Mouse (Mus musculus): Measurements from ENCODE around the gene Pgpep1. TPM values are rescaled to one million over a fixed set of nuclear protein-coding genes. Genes with fewer than 3 reads are reported as not detected.

Pgpep1 gene
- total and polyA plus RNA-seq, 3 experiments, result 3.3 to 16.6 (median 9.4) TPM

DNA sequence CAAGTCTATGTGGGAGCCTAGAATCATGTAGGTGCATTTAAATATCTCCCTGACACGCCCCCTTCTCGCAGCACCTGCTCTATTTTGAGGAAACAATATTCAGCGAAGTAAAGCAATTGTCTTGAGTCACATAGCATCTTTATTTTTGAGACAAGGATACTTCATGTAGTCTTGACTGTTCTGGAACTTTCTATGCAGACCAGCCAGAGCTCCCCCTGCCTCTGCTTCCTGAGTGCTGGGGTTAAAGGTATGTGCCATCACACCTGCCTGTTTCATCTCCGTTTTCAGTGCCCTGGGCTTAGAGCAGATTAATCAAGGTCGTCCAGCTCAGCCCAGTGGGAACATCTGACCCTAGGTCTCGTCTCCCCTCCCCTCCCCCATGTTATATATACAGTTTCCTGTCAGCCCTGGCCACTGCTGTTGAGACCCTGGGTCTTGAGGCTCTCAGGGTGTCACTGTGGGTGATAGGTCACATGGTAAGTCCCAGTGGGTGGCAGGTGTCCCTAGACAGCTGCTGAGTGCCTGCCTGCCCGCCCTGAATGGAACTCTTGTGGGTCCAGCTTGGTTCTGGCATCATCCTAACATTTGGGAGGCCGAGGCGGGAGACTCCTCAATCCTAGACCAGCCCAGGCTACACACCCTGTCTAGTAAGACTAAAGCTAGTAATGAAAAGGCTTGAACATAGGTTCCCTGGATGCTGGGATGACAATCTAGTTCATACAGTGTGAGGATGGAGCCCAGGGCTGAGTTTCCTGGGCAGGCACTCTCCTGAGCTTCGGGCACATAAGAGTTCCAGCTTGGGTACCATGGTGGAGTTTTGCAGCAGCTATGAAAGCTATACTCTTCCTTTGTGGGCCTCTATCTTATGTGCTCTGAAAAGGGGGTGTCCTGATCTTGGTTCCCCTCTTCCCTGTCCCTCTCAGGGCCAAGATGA, 41.1 kb upstream of the Pgpep1 start:
- ATAC-seq (ENCODE audit: extremely low read depth, insufficient number of reproducible peaks, low FRiP score, poor library complexity, severe bottlenecking), result no peak
- Histone ChIP-seq H3K36me3 (replicated peaks) (peaks cover 15% of the 10 kb centered on the region), H3K9me3 (replicated peaks) (no peaks in the 10 kb centered on the region), H3K4me1 (ENCODE audit: insufficient read depth, low read depth, low read length) (peaks cover 43% of the 10 kb centered on the region), H3K4me3 (ENCODE audit: low read depth, low read length) (peak overlapping the region; percentile 87; the same call in 1 of the 2 replicates), H3K27me3 (ENCODE audit: insufficient read depth, low read length) (peaks cover 13% of the 10 kb centered on the region)
- DNase-seq (ENCODE audit: low spot score), result no peak
- TF ChIP-seq POLR2AphosphoS5 (IDR thresholded peaks at IDR 0.05; ENCODE audit: insufficient replicate concordance, low read depth, low read length) (no peak), GATA1 (IDR thresholded peaks at IDR 0.05; ENCODE audit: borderline replicate concordance, low read length) (no peak), GATA2 (IDR thresholded peaks at IDR 0.05; ENCODE audit: borderline replicate concordance, low read depth, low read length) (no peak), TAL1 (conservative IDR thresholded peaks at IDR 0.05; ENCODE audit: low read depth, low read length) (no peak), CTCF (IDR thresholded peaks at IDR 0.05; ENCODE audit: low read depth, low read length) (no peak)

DNA sequence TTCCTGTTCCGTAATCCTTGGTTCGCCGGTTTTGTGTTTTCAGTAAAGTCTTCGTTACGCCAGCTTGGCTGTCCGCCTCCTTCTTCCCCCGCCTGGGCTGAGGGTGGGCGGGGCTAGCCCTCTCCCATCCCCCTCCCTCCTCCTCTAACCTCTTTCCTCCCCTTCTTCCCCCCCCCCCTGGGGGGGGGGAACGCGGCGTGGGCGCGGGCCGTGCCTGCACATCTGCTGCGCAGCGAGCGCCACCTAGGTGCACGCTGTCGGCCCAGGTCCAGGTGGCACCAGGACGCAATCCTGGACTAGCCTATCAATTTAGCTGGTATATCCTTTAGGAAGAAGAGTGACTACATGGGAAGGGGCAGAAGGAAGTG, 40.4 kb upstream of the Pgpep1 start:
- H3K27me3 ChIP-seq (ENCODE audit: insufficient read depth, low read length), result peaks cover 13% of the 10 kb centered on the region
- H3K36me3 ChIP-seq (replicated peaks), result peaks cover 15% of the 10 kb centered on the region
- no peaks in the 10 kb centered on the region for H3K9me3 ChIP-seq (replicated peaks)
- TF ChIP-seq POLR2AphosphoS5 (IDR thresholded peaks at IDR 0.05; ENCODE audit: insufficient replicate concordance, low read depth, low read length) (no peak), CTCF (IDR thresholded peaks at IDR 0.05; ENCODE audit: low read depth, low read length) (0 out of 2 replicates have a peak, but pooled peaks have one; percentile 16), GATA1 (IDR thresholded peaks at IDR 0.05; ENCODE audit: borderline replicate concordance, low read length) (no peak), GATA2 (IDR thresholded peaks at IDR 0.05; ENCODE audit: borderline replicate concordance, low read depth, low read length) (no peak), TAL1 (conservative IDR thresholded peaks at IDR 0.05; ENCODE audit: low read depth, low read length) (no peak)
- DNase-seq (ENCODE audit: low spot score) (peak; percentile 68), ATAC-seq (ENCODE audit: extremely low read depth, insufficient number of reproducible peaks, low FRiP score, poor library complexity, severe bottlenecking) (peak; percentile 29; the same call in 1 of the 2 replicates)
- H3K4me1 ChIP-seq (ENCODE audit: insufficient read depth, low read depth, low read length), result peaks cover 51% of the 10 kb centered on the region
- peak overlapping the region; percentile 87 for H3K4me3 ChIP-seq (ENCODE audit: low read depth, low read length)

DNA sequence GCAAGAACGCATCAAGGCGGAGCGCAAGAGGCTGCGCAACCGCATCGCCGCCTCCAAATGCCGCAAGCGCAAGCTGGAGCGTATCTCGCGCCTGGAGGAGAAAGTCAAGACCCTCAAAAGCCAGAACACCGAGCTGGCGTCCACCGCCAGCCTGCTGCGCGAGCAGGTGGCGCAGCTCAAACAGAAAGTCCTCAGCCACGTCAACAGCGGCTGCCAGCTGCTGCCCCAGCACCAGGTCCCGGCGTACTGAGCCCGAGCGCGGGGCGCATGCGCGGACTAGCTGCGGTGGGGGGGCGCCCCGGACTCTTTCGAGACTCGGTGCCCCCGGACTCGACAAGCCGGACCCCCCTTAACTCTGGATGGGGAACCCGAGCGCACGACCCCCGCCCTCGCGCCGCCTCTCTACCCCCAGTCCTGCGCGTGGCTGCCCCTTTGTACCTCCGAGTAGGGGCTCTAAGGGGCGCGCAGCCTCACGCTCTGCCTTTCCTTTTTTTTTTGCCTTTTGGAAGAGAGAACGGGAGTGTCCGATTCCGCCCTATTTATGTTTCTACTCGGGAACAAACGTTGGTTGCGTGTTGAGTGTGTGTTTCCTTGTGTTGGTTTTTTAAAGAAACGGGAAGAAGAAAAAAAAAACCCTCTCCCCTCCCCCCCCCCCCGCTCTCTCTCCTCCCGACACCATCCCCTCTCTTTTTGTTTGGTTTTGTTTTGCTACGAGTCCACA, 39.8 kb upstream of the Pgpep1 start:
- H3K4me1 ChIP-seq (ENCODE audit: insufficient read depth, low read depth, low read length), result peaks cover 56% of the 10 kb centered on the region
- H3K9me3 ChIP-seq (replicated peaks), result no peaks in the 10 kb centered on the region
- H3K27me3 ChIP-seq (ENCODE audit: insufficient read depth, low read length), result peaks cover 9% of the 10 kb centered on the region
- DNase-seq (ENCODE audit: low spot score) (peak; percentile 76), ATAC-seq (ENCODE audit: extremely low read depth, insufficient number of reproducible peaks, low FRiP score, poor library complexity, severe bottlenecking) (no peak)
- TF ChIP-seq CTCF (IDR thresholded peaks at IDR 0.05; ENCODE audit: low read depth, low read length), result no peak
- TF ChIP-seq GATA2 (IDR thresholded peaks at IDR 0.05; ENCODE audit: borderline replicate concordance, low read depth, low read length), result no peak
- TF ChIP-seq GATA1 (IDR thresholded peaks at IDR 0.05; ENCODE audit: borderline replicate concordance, low read length), result no peak
- TF ChIP-seq TAL1 (conservative IDR thresholded peaks at IDR 0.05; ENCODE audit: low read depth, low read length), result no peak
- TF ChIP-seq POLR2AphosphoS5 (IDR thresholded peaks at IDR 0.05; ENCODE audit: insufficient replicate concordance, low read depth, low read length), result no peak
- peaks cover 15% of the 10 kb centered on the region for H3K36me3 ChIP-seq (replicated peaks)
- peak overlapping the region; percentile 87 for H3K4me3 ChIP-seq (ENCODE audit: low read depth, low read length)

DNA sequence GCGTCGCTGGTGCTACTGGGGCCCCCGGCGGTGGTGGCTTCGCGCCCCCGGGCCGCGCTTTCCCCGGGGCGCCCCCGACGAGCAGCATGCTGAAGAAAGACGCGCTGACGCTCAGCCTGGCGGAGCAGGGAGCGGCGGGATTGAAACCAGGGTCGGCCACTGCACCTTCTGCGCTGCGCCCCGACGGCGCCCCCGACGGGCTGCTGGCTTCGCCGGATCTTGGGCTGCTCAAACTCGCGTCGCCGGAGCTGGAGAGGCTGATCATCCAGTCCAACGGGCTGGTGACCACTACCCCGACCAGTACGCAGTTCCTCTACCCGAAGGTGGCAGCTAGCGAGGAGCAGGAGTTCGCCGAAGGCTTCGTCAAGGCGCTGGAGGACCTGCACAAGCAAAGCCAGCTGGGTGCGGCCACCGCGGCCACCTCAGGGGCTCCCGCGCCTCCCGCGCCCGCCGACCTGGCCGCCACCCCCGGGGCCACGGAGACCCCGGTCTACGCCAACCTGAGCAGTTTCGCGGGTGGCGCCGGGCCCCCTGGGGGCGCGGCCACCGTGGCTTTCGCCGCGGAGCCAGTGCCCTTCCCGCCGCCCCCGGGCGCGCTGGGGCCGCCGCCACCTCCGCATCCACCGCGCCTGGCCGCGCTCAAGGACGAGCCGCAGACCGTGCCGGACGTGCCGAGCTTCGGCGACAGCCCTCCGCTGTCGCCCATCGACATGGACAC, 39.1 kb upstream of the Pgpep1 start:
- ATAC-seq (ENCODE audit: extremely low read depth, insufficient number of reproducible peaks, low FRiP score, poor library complexity, severe bottlenecking) (no peak), DNase-seq (ENCODE audit: low spot score) (no peak)

DNA sequence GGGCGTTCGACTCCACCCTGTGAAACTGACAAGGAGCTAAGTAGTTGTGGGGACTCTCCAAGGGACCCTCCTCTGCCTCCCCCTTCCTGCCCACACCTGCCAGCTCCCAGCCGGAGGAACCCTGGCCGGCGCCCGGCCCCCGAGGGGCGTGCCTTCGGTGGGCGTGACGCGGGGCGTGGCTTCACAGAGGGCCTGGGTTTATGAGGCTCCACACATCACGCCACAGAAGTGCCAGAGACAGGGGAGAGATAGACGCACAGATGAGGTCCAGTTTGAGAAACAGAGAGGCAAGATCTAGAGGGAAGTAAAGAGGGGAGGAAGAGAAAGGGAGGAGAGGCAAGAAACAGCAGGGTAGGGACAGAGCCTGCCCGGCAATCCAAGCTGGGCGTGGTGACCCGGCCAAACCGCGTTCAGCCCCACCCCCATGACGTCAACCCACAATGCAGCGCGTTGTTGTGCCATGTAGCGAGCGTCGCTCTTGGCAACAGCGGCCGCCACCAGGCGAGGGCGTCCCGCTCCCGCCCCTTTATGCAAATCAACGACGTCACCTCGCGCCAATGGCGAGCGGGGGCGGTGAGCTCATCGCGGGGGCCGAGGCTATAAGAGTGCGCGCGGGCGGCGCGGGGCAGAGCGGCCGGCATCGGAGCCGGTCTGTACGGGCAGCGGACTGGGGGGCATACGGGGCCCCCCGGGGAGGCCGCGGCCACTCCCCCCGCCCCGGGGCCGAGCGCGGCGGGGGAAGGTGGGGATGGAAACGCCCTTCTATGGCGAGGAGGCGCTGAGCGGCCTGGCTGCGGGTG, 38.3 kb upstream of the Pgpep1 start, which contains the start of gene Jund:
TSS of gene Jund (plus strand) at position 640 of the 800 bp plus-strand sequence.
- DNase-seq (ENCODE audit: low spot score), result peak; percentile 94
- Histone ChIP-seq H3K9me3 (replicated peaks) (no peaks in the 10 kb centered on the region), H3K4me1 (ENCODE audit: insufficient read depth, low read depth, low read length) (peaks cover 63% of the 10 kb centered on the region), H3K4me3 (ENCODE audit: low read depth, low read length) (peak within 1 kb of the TSS; percentile 87), H3K27me3 (ENCODE audit: insufficient read depth, low read length) (no peaks in the 10 kb centered on the region), H3K36me3 (replicated peaks) (peaks cover 15% of the 10 kb centered on the region)
- peak; percentile 83 for ATAC-seq (ENCODE audit: extremely low read depth, insufficient number of reproducible peaks, low FRiP score, poor library complexity, severe bottlenecking)
- peak; percentile 60; the same call in 1 of the 2 replicates for TF ChIP-seq POLR2AphosphoS5 (IDR thresholded peaks at IDR 0.05; ENCODE audit: insufficient replicate concordance, low read depth, low read length)
- TF ChIP-seq GATA2 (IDR thresholded peaks at IDR 0.05; ENCODE audit: borderline replicate concordance, low read depth, low read length), result no peak

More for the DNA sequence above, 39.1 kb upstream of the Pgpep1 start:
- Histone ChIP-seq H3K36me3 (replicated peaks) (peaks cover 15% of the 10 kb centered on the region), H3K4me1 (ENCODE audit: insufficient read depth, low read depth, low read length) (peaks cover 60% of the 10 kb centered on the region), H3K4me3 (ENCODE audit: low read depth, low read length) (peak overlapping the region; percentile 87), H3K27me3 (ENCODE audit: insufficient read depth, low read length) (peaks cover 3% of the 10 kb centered on the region; the same call in 1 of the 2 replicates), H3K9me3 (replicated peaks) (no peaks in the 10 kb centered on the region)
- no peak for TF ChIP-seq TAL1 (conservative IDR thresholded peaks at IDR 0.05; ENCODE audit: low read depth, low read length)
- no peak for TF ChIP-seq POLR2AphosphoS5 (IDR thresholded peaks at IDR 0.05; ENCODE audit: insufficient replicate concordance, low read depth, low read length)
- no peak for TF ChIP-seq GATA2 (IDR thresholded peaks at IDR 0.05; ENCODE audit: borderline replicate concordance, low read depth, low read length)
- TF ChIP-seq GATA1 (IDR thresholded peaks at IDR 0.05; ENCODE audit: borderline replicate concordance, low read length), result no peak
- TF ChIP-seq CTCF (IDR thresholded peaks at IDR 0.05; ENCODE audit: low read depth, low read length), result no peak

Measured in G1E (cell line).